Mouse (Mus musculus) G1E (cell line): ENCODE results near the gene Hs1bp3. TPM values are rescaled to one million over a fixed set of nuclear protein-coding genes. Genes with fewer than 3 reads are reported as not detected.

Experiments
- ATAC-seq: 2 replicates; pipeline ENCODE4 v1.8.0; 2016; ENCODE audit warnings: mild to moderate bottlenecking; ENCODE audit not compliant: insufficient number of reproducible peaks, poor library complexity, low FRiP score, severe bottlenecking; ENCODE audit errors: extremely low read depth
- DNase-seq: peaks from one replicate; pipeline ENCODE4 v3.0.0; 2012; ENCODE audit warnings: low spot score
- H3K27me3 ChIP-seq: 2 replicates; pipeline ENCODE4 v1.6.1; 2012; ENCODE audit warnings: mild to moderate bottlenecking, low read length, inconsistent platforms; ENCODE audit not compliant: insufficient read depth
- H3K36me3 ChIP-seq: replicated peaks from 2 replicates; pipeline ENCODE3; 2012; ENCODE audit warnings: mild to moderate bottlenecking, inconsistent platforms
- H3K4me1 ChIP-seq: 2 replicates; pipeline ENCODE4 v1.6.1; 2012; ENCODE audit warnings: low read depth, low read length, inconsistent platforms, mixed read lengths; ENCODE audit not compliant: insufficient read depth
- H3K4me3 ChIP-seq: 2 replicates; pipeline ENCODE4 v1.5.1; 2012; ENCODE audit warnings: low read depth, mild to moderate bottlenecking, inconsistent platforms, low read length, moderate library complexity, mixed read lengths
- H3K9me3 ChIP-seq: replicated peaks from 2 replicates; pipeline ENCODE4 v1.6.1; 2012; ENCODE audit warnings: inconsistent platforms
- CTCF ChIP-seq: IDR thresholded peaks from 2 replicates; pipeline ENCODE4 v1.5.1; 2012; ENCODE audit warnings: low read depth, low read length, inconsistent platforms, mixed read lengths
- GATA1 ChIP-seq: IDR thresholded peaks from 2 replicates; pipeline ENCODE4 v1.6.1; 2012; ENCODE audit warnings: borderline replicate concordance, low read length, inconsistent platforms, mixed read lengths
- GATA2 ChIP-seq: IDR thresholded peaks from 2 replicates; pipeline ENCODE4 v1.6.1; 2012; ENCODE audit warnings: low read depth, low read length, inconsistent platforms, borderline replicate concordance
- POLR2AphosphoS5 ChIP-seq: IDR thresholded peaks from 2 replicates; pipeline ENCODE4 v1.6.1; 2012; ENCODE audit warnings: low read depth, low read length, inconsistent platforms; ENCODE audit not compliant: insufficient replicate concordance
- TAL1 ChIP-seq: conservative IDR thresholded peaks from 2 replicates; pipeline ENCODE4 v1.6.1; 2012; ENCODE audit warnings: low read depth, low read length, inconsistent platforms, mixed read lengths
- polyA plus RNA-seq: library from polyadenylated mRNA; stranded (reverse); fragments of >175 nt; gene quantifications from 2 replicates; pipeline ENCODE4 v1.2.3, GENCODE M21; 2012
- total RNA-seq, 2 experiments: library from RNA; stranded (forward) in 1 of 2; stranded (reverse) in 1 of 2; fragments of 200-1000 nt in 1 of 2; fragments of >200 nt in 1 of 2; fragmentation: Nextera tagmentation in 1 of 2; gene quantifications; 2 replicates each; pipeline ENCODE4 v1.2.3; 2014 to 2017

Gene Hs1bp3
- total and polyA plus RNA-seq, 3 experiments = 17.6 to 19.1 (median 18.8) TPM

GRCm38 (mm10) chr12:8348733-8349513 is 35.7 kb downstream of the Hs1bp3 start:
- Histone ChIP-seq H3K36me3 (no peaks in the 10 kb centered on the region), H3K9me3 (no peaks in the 10 kb centered on the region), H3K4me1 (no peaks in the 10 kb centered on the region), H3K4me3 (no peak overlapping the region), H3K27me3 (peaks cover 10% of the 10 kb centered on the region; the same call in 1 of the 2 replicates)
- ATAC-seq (no peak), DNase-seq (no peak)
- TF ChIP-seq POLR2AphosphoS5 (no peak), TAL1 (no peak), GATA1 (no peak)

- TF ChIP-seq TAL1 (no peak), GATA1 (no peak), GATA2 (no peak), POLR2AphosphoS5 (no peak), CTCF (no peak)
- no peak overlapping the region for H3K4me3 ChIP-seq
- H3K9me3 ChIP-seq = 0 out of 2 replicates have a peak, but pooled peaks cover 2% of the 10 kb centered on the region
- H3K27me3 ChIP-seq = peaks cover 10% of the 10 kb centered on the region; the same call in 1 of the 2 replicates
- ATAC-seq = no peak
- no peaks in the 10 kb centered on the region for H3K36me3 ChIP-seq
- no peak for DNase-seq
- no peaks in the 10 kb centered on the region for H3K4me1 ChIP-seq
Observed at GRCm38 (mm10) chr12:8351025-8351903, 38.0 kb downstream of the Hs1bp3 start.

- ATAC-seq (no peak), DNase-seq (no peak)
- peaks cover 5% of the 10 kb centered on the region; the same call in 1 of the 2 replicates for H3K27me3 ChIP-seq
- H3K9me3 ChIP-seq = 0 out of 2 replicates have a peak, but pooled peaks cover 2% of the 10 kb centered on the region
- no peak for TF ChIP-seq POLR2AphosphoS5
- TF ChIP-seq GATA1 = no peak
- TF ChIP-seq TAL1 = no peak
- TF ChIP-seq GATA2 = no peak
- no peak for TF ChIP-seq CTCF
- no peaks in the 10 kb centered on the region for H3K4me1 ChIP-seq
- H3K4me3 ChIP-seq = no peak overlapping the region
- no peaks in the 10 kb centered on the region for H3K36me3 ChIP-seq
Observed at GRCm38 (mm10) chr12:8353071-8353470, 39.8 kb downstream of the Hs1bp3 start.

GRCm38 (mm10) chr12:8354187-8354586 is 41.0 kb downstream of the Hs1bp3 start:
- DNase-seq (no peak), ATAC-seq (no peak)
- no peak for TF ChIP-seq POLR2AphosphoS5
- TF ChIP-seq CTCF = no peak
- TF ChIP-seq GATA1 = no peak
- no peak for TF ChIP-seq TAL1
- TF ChIP-seq GATA2 = no peak
- H3K4me1 ChIP-seq = no peaks in the 10 kb centered on the region
- H3K27me3 ChIP-seq = 0 out of 2 replicates have a peak, but pooled peaks cover 3% of the 10 kb centered on the region
- H3K4me3 ChIP-seq = no peak overlapping the region
- 0 out of 2 replicates have a peak, but pooled peaks cover 2% of the 10 kb centered on the region for H3K9me3 ChIP-seq
- H3K36me3 ChIP-seq = no peaks in the 10 kb centered on the region

GRCm38 (mm10) chr12:8355011-8355410 is 41.8 kb downstream of the Hs1bp3 start:
- ATAC-seq (no peak), DNase-seq (no peak)
- H3K36me3 ChIP-seq = no peaks in the 10 kb centered on the region
- TF ChIP-seq CTCF (no peak), TAL1 (no peak), POLR2AphosphoS5 (no peak), GATA2 (no peak), GATA1 (no peak)
- 0 out of 2 replicates have a peak, but pooled peaks cover 2% of the 10 kb centered on the region for H3K9me3 ChIP-seq
- H3K27me3 ChIP-seq = 0 out of 2 replicates have a peak, but pooled peaks cover 3% of the 10 kb centered on the region
- no peaks in the 10 kb centered on the region; the same call in 1 of the 2 replicates for H3K4me1 ChIP-seq
- H3K4me3 ChIP-seq = no peak overlapping the region
